Mouse (Mus musculus) bone marrow macrophage, adult 2 months (primary cell): ENCODE data around the gene Dock2.

Source experiments
- CTCF ChIP-seq: IDR thresholded peaks from 2 replicates; pipeline ENCODE4 v1.5.1; 2012; ENCODE audit warnings: low read depth, mild to moderate bottlenecking, low read length, moderate library complexity
- POLR2A ChIP-seq: IDR thresholded peaks from 2 replicates; pipeline ENCODE4 v1.6.1; 2012; ENCODE audit warnings: mild to moderate bottlenecking, low read depth, low read length, borderline replicate concordance

GRCm38 (mm10) chr11:34236885-34237284 is 546.8 kb downstream of the Dock2 start:
- no peak for TF ChIP-seq POLR2A
- no peak for TF ChIP-seq CTCF
